Mouse (Mus musculus): ENCODE results near the gene Bbs2.

DNA sequence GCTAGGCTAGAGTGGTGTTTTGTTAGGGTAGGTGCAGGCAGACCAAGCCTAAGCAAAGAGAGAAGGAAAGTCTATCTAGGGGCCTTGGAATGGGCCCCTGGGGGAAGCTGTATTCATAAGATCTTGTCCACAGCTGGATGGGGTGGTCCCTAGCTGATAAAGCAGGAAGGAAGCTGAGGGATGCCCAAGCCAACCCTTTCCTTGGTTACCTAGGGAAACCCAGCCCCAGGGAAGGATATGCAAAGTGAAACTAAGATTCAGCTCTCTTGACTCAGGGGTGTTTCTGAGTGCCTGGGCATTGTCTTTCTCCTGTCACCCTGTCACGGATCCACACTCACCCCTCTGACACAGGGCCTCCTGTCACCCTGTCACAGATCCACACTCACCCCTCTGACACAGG is 14.7 kb upstream of the Bbs2 start:
- TF ChIP-seq TAL1 (IDR thresholded peaks at IDR 0.05; ENCODE audit: low read length) (no peak), POLR2A (IDR thresholded peaks at IDR 0.05; ENCODE audit: control insufficient read depth in 1 of 2, insufficient read depth in 1 of 2, low read depth in 1 of 2, low read length in 2 of 2, poor library complexity in 1 of 2) (no peak), HCFC1 (IDR thresholded peaks at IDR 0.05; ENCODE audit: low read depth, low read length) (no peak), CTCF (IDR thresholded peaks at IDR 0.05 in 2 of 3, conservative IDR thresholded peaks at IDR 0.05 in 1 of 3; ENCODE audit: control insufficient read depth in 1 of 3, insufficient read depth in 1 of 3, low read depth in 2 of 3, low read length in 3 of 3, poor library complexity in 1 of 3, severe bottlenecking in 1 of 3) (no peak), SMC3 (IDR thresholded peaks at IDR 0.05; ENCODE audit: low read depth, low read length) (no peak), TCF12 (IDR thresholded peaks at IDR 0.05; ENCODE audit: low read depth, low read length) (no peak), RAD21 (IDR thresholded peaks at IDR 0.05; ENCODE audit: low read depth, low read length) (no peak), RCOR1 (IDR thresholded peaks at IDR 0.05; ENCODE audit: low read depth, low read length) (no peak), TBP (IDR thresholded peaks at IDR 0.05; ENCODE audit: low read depth, low read length) (no peak), JUND (IDR thresholded peaks at IDR 0.05; ENCODE audit: low read depth, low read length) (no peak), ZNF384 (IDR thresholded peaks at IDR 0.05; ENCODE audit: low read depth, low read length) (no peak), SIN3A (IDR thresholded peaks at IDR 0.05; ENCODE audit: low read length) (no peak)
